Mouse (Mus musculus): Measurements from ENCODE around the gene Pank2. TPM values are rescaled to one million over a fixed set of nuclear protein-coding genes. Genes with fewer than 3 reads are reported as not detected.
"Not testable (repeated sequence)": the region's sequence is repeated elsewhere in the genome, so short reads cannot be mapped to it uniquely, and the experiment has no call there.

Pank2 gene
- 10 to 100 TPM; 21.9 to 22.8 TPM for total RNA-seq (2021)
- long read RNA-seq, experiment 1, full-length matches to known transcripts: 8 of 27 reads
- long read RNA-seq, experiment 1, partial matches to known transcripts: 2 of 27 reads
- long read RNA-seq, experiment 1, other reads (novel, unspliced or antisense): 17 of 27 reads
- long read RNA-seq, experiment 2, full-length matches to known transcripts: 7 of 28 reads
- long read RNA-seq, experiment 2, partial matches to known transcripts: 4 of 28 reads
- long read RNA-seq, experiment 2, other reads (novel, unspliced or antisense): 17 of 28 reads

- DNase-seq: peak; percentile 98
- intact Hi-C loops (cut with DNase I; ENCODE audit: low total_unique reads): no loop called here
These were observed at the start of gene Pank2 for GRCm38 (mm10) chr2:131262213-131262672. Pank2 (plus strand) TSS chr2:131262495.

GRCm38 (mm10) chr2:131213773-131214172, 48.5 kb upstream of the Pank2 start:
- DNase-seq: no peak
- intact Hi-C loops (cut with DNase I; ENCODE audit: low total_unique reads): no loop called here

DNA sequence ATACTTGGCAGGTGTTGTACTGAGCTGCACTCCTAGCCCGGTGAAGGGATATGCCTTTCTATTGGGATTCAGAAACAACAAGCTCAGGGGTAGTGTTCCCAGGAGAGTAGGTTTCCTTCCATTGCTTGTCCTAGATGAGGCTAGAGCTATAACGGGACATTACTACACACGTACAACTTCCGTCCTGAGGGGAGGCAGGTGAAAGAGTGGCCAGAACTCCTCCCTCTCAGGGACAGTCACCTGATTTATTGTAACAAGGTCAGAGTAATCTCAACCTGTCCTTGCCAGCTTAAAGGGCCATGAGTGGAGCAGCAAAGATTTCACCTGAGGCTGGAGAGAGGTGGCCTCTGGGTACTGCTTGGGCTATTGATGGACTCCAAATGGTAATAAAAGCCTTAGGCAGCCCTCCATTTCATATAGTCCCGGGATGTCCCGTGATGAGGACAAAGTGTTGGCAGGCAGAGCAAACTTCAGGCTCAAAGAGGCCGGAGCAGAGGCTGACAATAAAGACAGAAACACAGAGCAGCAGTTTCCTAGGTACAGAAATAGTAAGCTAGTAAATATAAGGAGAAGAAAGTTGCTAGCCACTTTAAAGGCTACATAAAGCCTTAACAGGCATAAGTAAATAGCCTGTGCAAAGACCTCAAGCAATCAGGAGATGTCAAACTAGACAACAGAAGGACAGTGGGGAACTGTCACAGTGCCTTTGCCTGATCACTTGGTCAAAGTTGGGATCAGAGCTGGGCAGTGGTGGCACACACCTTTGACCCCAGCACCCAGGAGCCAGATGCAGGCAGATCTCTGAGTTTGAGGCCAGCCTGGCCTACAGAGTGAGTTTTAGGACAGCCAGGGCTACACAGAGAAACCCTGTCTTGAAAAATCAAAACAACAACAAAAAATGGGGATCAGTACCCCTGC, 46.1 kb upstream of the Pank2 start:
- no peak for DNase-seq
- intact Hi-C loops (cut with DNase I; ENCODE audit: low total_unique reads): no loop called here

DNA sequence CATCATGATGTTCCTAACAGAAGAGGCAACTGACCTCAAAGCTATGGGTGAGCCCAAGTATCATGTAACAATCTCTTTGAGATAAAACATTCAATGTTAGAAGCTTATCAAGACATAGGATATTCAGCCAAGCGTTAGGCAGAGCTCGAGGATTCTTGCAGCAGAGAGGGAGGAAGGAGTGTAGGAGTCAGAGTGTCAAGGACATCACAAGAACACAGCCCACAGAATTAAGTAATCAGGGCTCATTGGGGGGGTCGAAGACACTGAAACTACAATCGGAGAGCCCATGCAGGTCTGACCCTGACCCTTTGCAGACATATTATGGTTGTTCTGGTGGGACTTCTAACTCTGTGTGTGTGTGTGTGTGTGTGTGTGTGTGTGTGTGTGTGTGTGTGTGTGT, 42.3 kb upstream of the Pank2 start:
- DNase-seq: no peak
- intact Hi-C loops (cut with DNase I; ENCODE audit: low total_unique reads): no loop called here

- no peak for DNase-seq
- intact Hi-C loops (cut with DNase I; ENCODE audit: low total_unique reads): no loop called here
These were observed 40.3 kb upstream of the Pank2 start for GRCm38 (mm10) chr2:131221853-131222515.

DNA sequence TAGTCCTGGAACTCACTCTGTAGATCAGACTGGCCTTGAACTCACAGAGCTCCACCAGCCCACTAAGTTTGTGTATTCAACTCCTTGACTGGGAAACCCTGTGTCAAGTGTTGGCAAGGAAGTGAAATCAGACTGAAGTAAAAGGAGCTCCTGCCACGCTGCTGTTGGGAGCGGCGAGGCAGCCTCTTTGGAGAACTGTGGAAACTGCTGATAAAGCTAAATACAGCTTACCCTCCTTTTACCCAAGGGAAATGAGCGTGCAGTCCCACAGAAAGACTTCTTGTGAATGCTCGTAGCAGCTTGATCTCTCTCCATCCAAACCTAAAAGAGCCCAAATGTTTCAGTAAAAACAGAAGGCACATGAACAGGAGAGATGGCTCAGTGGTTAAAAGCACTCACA, 39.7 kb upstream of the Pank2 start:
- no peak for DNase-seq
- intact Hi-C loops (cut with DNase I; ENCODE audit: low total_unique reads): no loop called here

- intact Hi-C loops (cut with DNase I; ENCODE audit: low total_unique reads): no loop called here
- DNase-seq: no peak
These were observed 38.7 kb upstream of the Pank2 start for GRCm38 (mm10) chr2:131223569-131223968.

DNA sequence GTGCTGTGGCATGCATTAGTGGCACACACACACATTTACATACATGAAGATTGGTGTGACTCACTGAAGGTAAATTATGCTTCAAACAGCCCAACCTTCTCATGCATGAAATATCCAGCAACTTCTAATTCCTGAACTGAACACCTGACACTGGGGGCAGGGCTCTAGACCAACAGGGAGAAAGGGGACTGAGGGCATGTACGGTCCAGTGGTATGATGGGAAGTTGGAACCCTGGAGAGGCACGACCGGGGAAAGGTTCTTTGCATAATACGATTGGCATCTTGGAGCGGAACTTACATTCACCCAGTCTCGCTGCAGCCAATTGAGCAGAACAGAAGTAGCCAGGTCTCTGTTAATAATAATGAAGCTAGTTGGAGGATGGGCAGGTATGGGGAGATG, 37.1 kb upstream of the Pank2 start:
- intact Hi-C loops (cut with DNase I; ENCODE audit: low total_unique reads): no loop called here
- DNase-seq: no peak

DNA sequence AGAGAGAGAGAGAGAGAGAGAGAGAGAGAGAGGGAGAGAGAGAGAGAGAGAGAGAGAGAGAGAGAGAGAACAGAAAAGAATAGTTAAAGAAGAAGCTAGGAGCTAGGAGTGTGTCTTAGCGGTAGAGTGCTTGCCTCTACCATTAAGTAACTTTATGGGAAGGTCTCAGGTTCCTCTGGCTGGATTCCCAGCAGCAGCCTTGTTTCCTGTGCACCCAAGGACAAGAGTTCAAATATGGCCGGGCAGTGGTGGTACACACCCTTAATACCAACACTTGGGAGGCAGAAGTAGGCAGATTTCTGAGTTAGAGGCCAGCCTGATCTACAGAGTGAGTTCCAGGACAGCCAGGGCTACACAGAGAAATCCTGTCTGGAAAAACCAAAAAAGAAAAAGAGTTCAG, 35.6 kb upstream of the Pank2 start:
- DNase-seq; intact Hi-C loops (cut with DNase I; ENCODE audit: low total_unique reads): not testable (repeated sequence)

DNA sequence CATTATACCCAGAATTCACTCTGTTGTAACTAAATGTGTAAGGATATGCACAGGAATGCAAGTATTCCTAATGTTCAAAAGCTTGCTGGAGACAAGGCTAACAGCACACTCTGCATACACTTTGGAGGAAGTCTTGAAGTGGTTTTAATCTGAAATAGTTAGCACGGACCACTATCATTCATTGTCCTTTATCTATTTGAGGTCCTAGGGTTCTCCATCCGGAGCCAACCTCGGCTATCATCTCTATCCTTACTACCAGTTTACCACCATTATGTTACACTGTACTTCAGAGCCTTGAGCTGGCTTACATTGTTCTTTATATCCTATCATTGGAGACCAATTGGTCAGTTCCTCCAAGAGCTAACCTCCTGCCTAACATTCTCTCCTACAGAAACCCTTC, 35.1 kb upstream of the Pank2 start:
- DNase-seq: no peak
- intact Hi-C loops (cut with DNase I; ENCODE audit: low total_unique reads): no loop called here

DNA sequence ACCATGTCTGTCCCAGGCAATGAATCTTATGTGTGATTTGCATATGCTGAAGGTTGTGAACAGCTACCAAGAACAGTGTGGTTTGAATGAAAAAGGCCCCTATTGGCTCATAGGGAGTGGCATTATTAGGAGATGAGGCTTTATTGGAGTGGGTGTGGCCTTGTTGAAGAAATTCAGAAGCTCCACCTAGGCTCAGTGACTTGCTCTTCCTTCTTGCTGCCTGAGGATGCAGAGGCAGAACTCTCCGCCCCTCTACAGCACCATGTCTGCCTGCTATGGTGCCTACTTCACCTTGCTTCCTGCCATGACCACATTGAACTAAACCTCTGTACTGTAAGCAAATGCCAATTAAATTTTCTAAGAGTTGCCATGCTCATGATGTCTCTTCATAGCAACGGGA, 29.7 kb upstream of the Pank2 start:
- intact Hi-C loops (cut with DNase I; ENCODE audit: low total_unique reads): no loop called here
- DNase-seq: no peak

GRCm38 (mm10) chr2:131233307-131234126, 28.8 kb upstream of the Pank2 start, which contains the start of gene Mavs:
Mavs (plus strand) TSS chr2:131234063.
- intact Hi-C loops (cut with DNase I; ENCODE audit: low total_unique reads): no loop called here
- DNase-seq: peak; percentile 97

DNA sequence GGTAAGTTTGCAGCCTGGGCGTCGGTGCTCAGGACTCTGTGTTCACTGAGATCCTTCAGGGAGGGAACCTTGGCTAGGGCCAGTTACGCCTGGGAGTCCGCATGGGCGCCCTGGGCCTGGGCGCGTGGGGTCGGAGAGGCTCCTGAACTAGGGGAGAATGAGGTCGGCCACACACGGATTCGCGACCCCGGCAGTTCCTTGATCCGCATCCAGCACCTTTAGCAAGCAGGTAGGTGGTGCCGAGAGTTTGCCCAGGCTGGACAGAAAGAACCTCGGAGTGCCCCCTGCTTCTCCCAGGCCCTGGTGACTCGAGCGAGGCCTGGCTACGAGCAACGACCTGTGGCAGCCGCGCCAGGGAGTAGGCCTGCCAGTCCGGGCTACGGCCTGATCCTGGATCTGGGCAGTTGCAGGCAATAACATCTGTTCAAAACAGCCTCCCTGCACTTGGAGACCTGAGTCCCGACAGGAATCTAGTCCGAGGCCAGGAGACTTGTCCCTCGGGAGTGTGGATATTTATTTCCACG, 28.1 kb upstream of the Pank2 start:
- DNase-seq: peak; percentile 49
- intact Hi-C loops (cut with DNase I; ENCODE audit: low total_unique reads): no loop called here

- DNase-seq: no peak
- intact Hi-C loops (cut with DNase I; ENCODE audit: low total_unique reads): no loop called here
These were observed 27.2 kb upstream of the Pank2 start for GRCm38 (mm10) chr2:131234970-131235635.

- DNase-seq: no peak
- intact Hi-C loops (cut with DNase I; ENCODE audit: low total_unique reads): no loop called here
These were observed 20.1 kb upstream of the Pank2 start for GRCm38 (mm10) chr2:131242180-131242579.

- DNase-seq: no peak
- intact Hi-C loops (cut with DNase I; ENCODE audit: low total_unique reads): no loop called here
These were observed 19.4 kb upstream of the Pank2 start for GRCm38 (mm10) chr2:131242929-131243328.

- intact Hi-C loops (cut with DNase I; ENCODE audit: low total_unique reads): loop anchor here (5.0 to 10.0 kb wide), 2 partner anchors 79 to 157 kb away; no protein-coding TSS in a partner anchor
- DNase-seq: peak; percentile 69
These were observed 8.5 kb upstream of the Pank2 start for GRCm38 (mm10) chr2:131253681-131254328.

GRCm38 (mm10) chr2:131254329-131254713, 8.0 kb upstream of the Pank2 start:
- intact Hi-C loops (cut with DNase I; ENCODE audit: low total_unique reads): loop anchor here (5.0 to 10.0 kb wide), 2 partner anchors 80 to 157 kb away; no protein-coding TSS in a partner anchor
- DNase-seq: peak; percentile 15

All from gastrocnemius, postnatal 14 days (tissue).